Mouse (Mus musculus) ES-Bruce4 (cell line): ENCODE measurements around the gene Fzd5. TPM values are rescaled to one million over a fixed set of nuclear protein-coding genes. Genes with fewer than 3 reads are reported as not detected.

ENCODE experiments used
- H3K27ac ChIP-seq: 2 replicates; pipeline ENCODE4 v1.5.1; 2012; ENCODE audit warnings: low read length, inconsistent platforms; ENCODE audit not compliant: insufficient read depth
- H3K27me3 ChIP-seq: 2 replicates; pipeline ENCODE4 v1.6.1; 2012; ENCODE audit warnings: mild to moderate bottlenecking, low read length, inconsistent platforms; ENCODE audit not compliant: control insufficient read depth, poor library complexity, insufficient read depth, severe bottlenecking
- H3K36me3 ChIP-seq: 2 replicates; pipeline ENCODE4 v1.6.1; 2012; ENCODE audit warnings: inconsistent platforms, mild to moderate bottlenecking, low read length, moderate library complexity; ENCODE audit not compliant: control insufficient read depth, poor library complexity, insufficient read depth, severe bottlenecking
- H3K4me1 ChIP-seq: one replicate; pipeline ENCODE4 v1.8.1; 2011; ENCODE audit warnings: low read length; ENCODE audit not compliant: control insufficient read depth, insufficient read depth
- H3K4me3 ChIP-seq: 2 replicates; pipeline ENCODE4 v1.5.1; 2011; ENCODE audit warnings: low read depth, mild to moderate bottlenecking, low read length
- H3K9ac ChIP-seq: 2 replicates; pipeline ENCODE4 v1.6.1; 2012; ENCODE audit warnings: low read depth, mild to moderate bottlenecking, inconsistent platforms; ENCODE audit not compliant: poor library complexity, severe bottlenecking
- H3K9me3 ChIP-seq: replicated peaks from 2 replicates; pipeline ENCODE4 v1.6.1; 2012; ENCODE audit warnings: mild to moderate bottlenecking, low read length, inconsistent platforms; ENCODE audit not compliant: control insufficient read depth, poor library complexity, insufficient read depth, severe bottlenecking
- CTCF ChIP-seq: IDR thresholded peaks from one replicate; pipeline ENCODE4 v1.8.1; 2011; ENCODE audit warnings: low read depth, low read length
- EP300 ChIP-seq: IDR thresholded peaks from 2 replicates; pipeline ENCODE4 v1.6.1; 2011; ENCODE audit warnings: low read depth, low read length; ENCODE audit not compliant: insufficient read depth
- POLR2A ChIP-seq: IDR thresholded peaks from one replicate; pipeline ENCODE4 v1.8.1; 2011; ENCODE audit warnings: low read length; ENCODE audit not compliant: insufficient read depth
- polyA plus RNA-seq: library from polyadenylated mRNA; stranded (reverse); fragments of >200 nt; gene quantifications from 2 replicates; pipeline ENCODE4 v1.2.4, GENCODE M21; 2011; ENCODE audit warnings: low read depth; ENCODE audit not compliant: missing spikeins, insufficient read depth, insufficient read length

The Fzd5 gene
- polyA plus RNA-seq, 1 experiment = 18.0 TPM

GRCm38 (mm10) chr1:64757766-64758165 is 20.2 kb upstream of the Fzd5 start:
- Histone ChIP-seq H3K9me3 (no peaks in the 10 kb centered on the region), H3K27me3 (no peaks in the 10 kb centered on the region), H3K4me1 (no peaks in the 10 kb centered on the region), H3K36me3 (no peaks in the 10 kb centered on the region), H3K4me3 (no peak overlapping the region), H3K9ac (no peak overlapping the region), H3K27ac (no peak overlapping the region)
- TF ChIP-seq CTCF (no peak), POLR2A (no peak), EP300 (no peak)

- no peak overlapping the region for H3K27ac ChIP-seq
- TF ChIP-seq EP300 (no peak), POLR2A (no peak), CTCF (no peak)
Observed at GRCm38 (mm10) chr1:64757254-64757653, 19.7 kb upstream of the Fzd5 start.

GRCm38 (mm10) chr1:64756640-64757030 is 19.1 kb upstream of the Fzd5 start:
- no peaks in the 10 kb centered on the region for H3K4me1 ChIP-seq
- H3K36me3 ChIP-seq = no peaks in the 10 kb centered on the region
- no peaks in the 10 kb centered on the region for H3K27me3 ChIP-seq
- no peak overlapping the region for H3K9ac ChIP-seq
- no peaks in the 10 kb centered on the region for H3K9me3 ChIP-seq
- no peak overlapping the region for H3K27ac ChIP-seq
- TF ChIP-seq POLR2A (no peak), EP300 (no peak), CTCF (no peak)
- H3K4me3 ChIP-seq = no peak overlapping the region

More at GRCm38 (mm10) chr1:64757254-64757653, 19.7 kb upstream of the Fzd5 start:
- Histone ChIP-seq H3K4me1 (no peaks in the 10 kb centered on the region), H3K36me3 (no peaks in the 10 kb centered on the region), H3K9ac (no peak overlapping the region), H3K4me3 (no peak overlapping the region), H3K9me3 (no peaks in the 10 kb centered on the region), H3K27me3 (no peaks in the 10 kb centered on the region)

GRCm38 (mm10) chr1:64755971-64756639 is 18.6 kb upstream of the Fzd5 start:
- H3K27ac ChIP-seq = no peak overlapping the region
- H3K9me3 ChIP-seq = no peaks in the 10 kb centered on the region
- H3K4me1 ChIP-seq = no peaks in the 10 kb centered on the region
- no peak overlapping the region for H3K9ac ChIP-seq
- H3K36me3 ChIP-seq = no peaks in the 10 kb centered on the region
- no peak overlapping the region for H3K4me3 ChIP-seq
- H3K27me3 ChIP-seq = no peaks in the 10 kb centered on the region
- TF ChIP-seq CTCF (no peak), EP300 (no peak)

- Histone ChIP-seq H3K36me3 (no peaks in the 10 kb centered on the region), H3K9ac (no peak overlapping the region), H3K27ac (no peak overlapping the region), H3K9me3 (no peaks in the 10 kb centered on the region), H3K27me3 (no peaks in the 10 kb centered on the region), H3K4me1 (no peaks in the 10 kb centered on the region), H3K4me3 (no peak overlapping the region)
- TF ChIP-seq CTCF (no peak), POLR2A (no peak), EP300 (no peak)
Observed at GRCm38 (mm10) chr1:64754658-64755057, 17.1 kb upstream of the Fzd5 start.

GRCm38 (mm10) chr1:64753668-64754067 is 16.1 kb upstream of the Fzd5 start:
- TF ChIP-seq CTCF (no peak), POLR2A (no peak), EP300 (no peak)
- no peaks in the 10 kb centered on the region for H3K27me3 ChIP-seq
- H3K36me3 ChIP-seq = no peaks in the 10 kb centered on the region
- H3K4me3 ChIP-seq = no peak overlapping the region
- no peak overlapping the region for H3K9ac ChIP-seq
- H3K9me3 ChIP-seq = no peaks in the 10 kb centered on the region
- H3K4me1 ChIP-seq = no peaks in the 10 kb centered on the region
- no peak overlapping the region for H3K27ac ChIP-seq
